Mouse (Mus musculus) cortical plate, adult 2 months (tissue): Measurements from ENCODE around the gene Sp8.

ENCODE experiments used
- CTCF ChIP-seq: fragments of 200-500 bp; IDR thresholded peaks from 2 replicates; pipeline ENCODE4 v1.5.1; 2011; ENCODE audit warnings: mild to moderate bottlenecking, control low read depth, low read length; ENCODE audit not compliant: insufficient read depth; ENCODE audit errors: extremely low read depth
- POLR2A ChIP-seq: fragments of 200-500 bp; IDR thresholded peaks from 2 replicates; pipeline ENCODE4 v1.6.1; 2011; ENCODE audit warnings: mild to moderate bottlenecking, low read length, control low read depth; ENCODE audit not compliant: insufficient read depth; ENCODE audit errors: extremely low read depth

GRCm38 (mm10) chr12:118882790-118883189 lies 36.7 kb downstream of the Sp8 start:
- TF ChIP-seq CTCF (no peak), POLR2A (no peak)
